Mouse (Mus musculus): ENCODE data around the gene Tmem238l.

GRCm38 (mm10) chr11:66932827-66933599 is 23.4 kb upstream of the Tmem238l start:
- no peak for TF ChIP-seq CTCF (IDR thresholded peaks at IDR 0.05; ENCODE audit: borderline replicate concordance, insufficient read depth, low read length)
- no peak for TF ChIP-seq POLR2A (IDR thresholded peaks at IDR 0.05; ENCODE audit: low read depth, low read length)
